Mouse (Mus musculus): ENCODE measurements around the gene Rrnad1. TPM values are rescaled to one million over a fixed set of nuclear protein-coding genes. Genes with fewer than 3 reads are reported as not detected.
A peak's percentile ranks its signal among the peaks of the same experiment; 100 is the strongest.
"Not testable (repeated sequence)": the region's sequence is repeated elsewhere in the genome, so short reads cannot be mapped to it uniquely, and the experiment has no call there.

The Rrnad1 gene
- polyA plus RNA-seq, 1 experiment: 41.0 TPM

DNA sequence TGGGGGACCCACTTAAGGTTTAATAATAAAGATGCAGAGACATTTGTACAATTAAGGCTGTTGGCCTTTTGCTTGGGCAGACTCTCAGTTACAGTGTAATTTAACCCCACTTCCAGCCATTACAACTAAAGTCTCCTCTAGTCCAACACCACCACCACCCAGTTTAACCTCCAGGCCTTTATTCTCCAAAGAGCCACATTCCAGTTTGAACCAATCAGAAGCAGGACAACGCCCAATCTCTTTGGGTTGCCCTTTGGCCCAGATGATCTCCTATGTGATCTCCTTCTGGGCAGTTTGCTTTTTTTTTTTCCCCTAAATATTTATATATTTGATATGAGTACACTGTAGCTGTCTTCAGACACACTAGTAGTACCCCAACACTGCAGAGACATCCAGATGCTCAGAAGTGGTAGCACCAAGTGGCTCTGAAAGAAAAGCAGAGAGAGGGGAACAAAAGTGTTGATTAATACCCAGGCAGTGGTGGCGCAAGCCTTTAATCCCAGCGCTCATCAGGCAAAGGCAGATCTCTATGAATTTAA lies 37.1 kb downstream of the Rrnad1 start:
- no peak for DNase-seq (ENCODE audit: low read depth)

DNA sequence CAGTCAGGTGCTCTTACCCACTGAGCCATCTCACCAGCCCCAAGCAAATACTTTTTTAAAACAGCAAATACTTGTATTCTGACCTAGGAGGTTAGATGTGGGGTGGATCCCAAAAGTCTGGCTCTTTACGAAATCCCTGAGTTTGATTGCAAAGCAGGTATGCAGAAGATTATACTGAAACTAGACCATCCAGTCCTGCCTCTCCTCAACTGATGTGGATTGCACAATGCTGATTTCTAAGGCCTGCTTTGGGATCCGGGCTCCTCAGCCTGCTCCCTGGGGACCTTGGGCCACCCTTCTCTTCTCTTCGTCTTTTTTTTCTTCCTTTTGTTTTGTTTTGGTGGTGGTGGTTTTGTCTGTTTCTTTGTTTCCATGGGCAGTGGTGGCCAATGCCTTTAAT lies 39.0 kb downstream of the Rrnad1 start:
- TF ChIP-seq CTCF (IDR thresholded peaks at IDR 0.05; ENCODE audit: borderline replicate concordance, extremely low read depth, insufficient read depth, insufficient read length): no peak
- no peak for TF ChIP-seq POLR2A (IDR thresholded peaks at IDR 0.05; ENCODE audit: borderline replicate concordance, extremely low read depth, insufficient read depth, insufficient read length, poor library complexity, severe bottlenecking)
- no peak for DNase-seq (ENCODE audit: low read depth)

More for the DNA sequence above, 37.1 kb downstream of the Rrnad1 start:
- TF ChIP-seq CTCF (IDR thresholded peaks at IDR 0.05; ENCODE audit: borderline replicate concordance, extremely low read depth, insufficient read depth, insufficient read length) (no peak), POLR2A (IDR thresholded peaks at IDR 0.05; ENCODE audit: borderline replicate concordance, extremely low read depth, insufficient read depth, insufficient read length, poor library complexity, severe bottlenecking) (no peak)

- not testable (repeated sequence) for DNase-seq (ENCODE audit: low read depth)
Observed at GRCm38 (mm10) chr3:87887400-87887799, 43.1 kb downstream of the Rrnad1 start.

GRCm38 (mm10) chr3:87886416-87886815 lies 44.1 kb downstream of the Rrnad1 start:
- TF ChIP-seq POLR2A (IDR thresholded peaks at IDR 0.05; ENCODE audit: borderline replicate concordance, extremely low read depth, insufficient read depth, insufficient read length, poor library complexity, severe bottlenecking) (no peak), CTCF (IDR thresholded peaks at IDR 0.05; ENCODE audit: borderline replicate concordance, extremely low read depth, insufficient read depth, insufficient read length) (no peak)

DNA sequence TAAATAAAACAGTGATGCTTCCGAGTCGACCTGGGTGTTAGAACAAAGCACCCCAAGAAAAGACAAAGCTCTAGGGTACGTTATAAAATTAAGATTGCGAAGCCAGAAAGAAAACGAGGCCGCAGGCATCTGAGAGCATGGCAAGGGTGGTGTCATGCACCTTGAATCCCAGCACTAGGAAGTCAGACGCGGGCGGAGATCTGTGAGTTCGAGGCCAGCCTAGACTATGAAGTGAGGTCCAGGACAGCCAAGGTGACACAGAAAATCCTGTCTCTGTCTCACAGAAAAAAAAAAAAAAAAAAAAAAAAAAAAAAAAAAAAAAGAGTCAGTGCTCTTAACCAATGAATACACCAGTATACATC lies 44.5 kb downstream of the Rrnad1 start:
- TF ChIP-seq POLR2A (IDR thresholded peaks at IDR 0.05; ENCODE audit: borderline replicate concordance, extremely low read depth, insufficient read depth, insufficient read length, poor library complexity, severe bottlenecking): no peak
- TF ChIP-seq CTCF (IDR thresholded peaks at IDR 0.05; ENCODE audit: borderline replicate concordance, extremely low read depth, insufficient read depth, insufficient read length): no peak
- DNase-seq (ENCODE audit: low read depth): no peak

More at GRCm38 (mm10) chr3:87886416-87886815, 44.1 kb downstream of the Rrnad1 start:
- no peak for DNase-seq (ENCODE audit: low read depth)

GRCm38 (mm10) chr3:87885281-87886003 lies 45.1 kb downstream of the Rrnad1 start, which contains the start of gene Prcc:
TSS of gene Prcc (minus strand) at chr3:87885608.
- peak; percentile 100 for DNase-seq (ENCODE audit: low read depth)
- TF ChIP-seq CTCF (IDR thresholded peaks at IDR 0.05; ENCODE audit: borderline replicate concordance, extremely low read depth, insufficient read depth, insufficient read length) (no peak), POLR2A (IDR thresholded peaks at IDR 0.05; ENCODE audit: borderline replicate concordance, extremely low read depth, insufficient read depth, insufficient read length, poor library complexity, severe bottlenecking) (peak; percentile 34; the same call in 1 of the 2 replicates)

DNA sequence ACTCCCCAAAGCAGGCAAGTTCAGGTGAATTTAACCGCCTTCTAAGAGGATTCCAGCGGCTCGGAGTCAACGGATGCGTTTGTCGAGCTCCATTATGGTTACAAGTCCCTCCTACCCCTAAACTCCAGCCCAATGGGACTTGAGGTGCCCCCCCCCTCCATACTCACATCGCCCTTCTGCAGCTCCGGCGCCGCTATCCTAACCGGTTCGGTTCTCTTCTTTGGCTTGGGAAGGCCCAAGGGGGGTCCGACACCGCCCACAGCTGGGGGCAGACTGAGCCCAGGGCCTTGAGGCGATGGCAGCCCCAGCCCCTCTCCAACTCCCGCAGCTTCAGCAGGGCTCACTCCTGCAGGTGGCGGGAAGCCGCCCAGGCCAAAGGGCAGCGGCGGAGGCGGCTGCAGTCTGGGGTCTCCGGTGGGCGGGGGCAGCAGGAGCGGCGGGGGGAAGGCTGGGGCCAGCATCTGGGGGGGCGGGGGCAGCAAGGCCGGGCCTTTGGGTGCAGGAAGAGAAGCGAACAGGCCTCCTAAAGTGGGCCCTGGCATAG lies 45.7 kb downstream of the Rrnad1 start:
- TF ChIP-seq CTCF (IDR thresholded peaks at IDR 0.05; ENCODE audit: borderline replicate concordance, extremely low read depth, insufficient read depth, insufficient read length) (no peak), POLR2A (IDR thresholded peaks at IDR 0.05; ENCODE audit: borderline replicate concordance, extremely low read depth, insufficient read depth, insufficient read length, poor library complexity, severe bottlenecking) (no peak)

GRCm38 (mm10) chr3:87884291-87884690 lies 46.2 kb downstream of the Rrnad1 start:
- no peak for TF ChIP-seq CTCF (IDR thresholded peaks at IDR 0.05; ENCODE audit: borderline replicate concordance, extremely low read depth, insufficient read depth, insufficient read length)
- no peak for TF ChIP-seq POLR2A (IDR thresholded peaks at IDR 0.05; ENCODE audit: borderline replicate concordance, extremely low read depth, insufficient read depth, insufficient read length, poor library complexity, severe bottlenecking)
- DNase-seq (ENCODE audit: low read depth): peak; percentile 3

More for the DNA sequence above, 45.7 kb downstream of the Rrnad1 start:
- DNase-seq (ENCODE audit: low read depth): peak; percentile 54

DNA sequence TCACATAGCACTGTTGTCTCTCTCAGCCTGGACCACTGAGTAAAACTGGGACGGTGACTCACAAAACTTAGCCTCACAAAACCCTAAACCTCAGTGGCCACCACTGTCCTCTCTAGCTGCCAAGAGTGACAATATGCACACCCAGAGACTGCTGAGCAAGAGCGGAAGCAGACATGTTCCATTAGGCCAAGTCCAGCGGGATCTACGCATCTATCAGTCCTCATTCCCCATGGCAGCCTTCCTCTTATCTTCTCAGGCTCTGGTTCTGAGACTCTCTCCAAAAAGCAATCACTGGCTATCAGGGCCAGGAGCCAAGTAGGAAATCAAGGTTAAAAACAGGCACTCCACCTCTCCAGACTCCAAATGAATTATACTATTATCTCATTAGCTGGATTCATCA lies 52.8 kb downstream of the Rrnad1 start:
- TF ChIP-seq POLR2A (IDR thresholded peaks at IDR 0.05; ENCODE audit: borderline replicate concordance, extremely low read depth, insufficient read depth, insufficient read length, poor library complexity, severe bottlenecking) (no peak), CTCF (IDR thresholded peaks at IDR 0.05; ENCODE audit: borderline replicate concordance, extremely low read depth, insufficient read depth, insufficient read length) (no peak)
- DNase-seq (ENCODE audit: low read depth): no peak

Other genes starting within 250 kb of the Rrnad1 start
- gene Lrrc71, start 182.1 kb downstream of the Rrnad1 start, polyA plus RNA-seq (2012; rRNA removed): 0.34 and 1.0 TPM in 2 replicates
- 1.4 and 3.8 TPM in 2 replicates for gene Ntrk1, start 135.6 kb downstream of the Rrnad1 start, polyA plus RNA-seq (2012; rRNA removed)
- 1.5 and 1.7 TPM in 2 replicates for gene Insrr, start 133.8 kb downstream of the Rrnad1 start, polyA plus RNA-seq (2012; rRNA removed)
- 14.0 and 16.9 TPM in 2 replicates for gene Pear1, start 106.4 kb downstream of the Rrnad1 start, polyA plus RNA-seq (2012; rRNA removed)
- 0.04 TPM in 1 of 2 replicates, not detected in the other for gene Sh2d2a, start 84.0 kb downstream of the Rrnad1 start, polyA plus RNA-seq (2012; rRNA removed)
- 51.3 and 63.9 TPM in 2 replicates for gene Prcc, start 45.1 kb downstream of the Rrnad1 start, polyA plus RNA-seq (2012; rRNA removed)
- 164 and 172 TPM in 2 replicates for gene Hdgf, start 24.4 kb downstream of the Rrnad1 start, polyA plus RNA-seq (2012; rRNA removed)
- 76.1 and 81.0 TPM in 2 replicates for gene Mrpl24, start 11.2 kb downstream of the Rrnad1 start, polyA plus RNA-seq (2012; rRNA removed)
- 29.2 and 29.4 TPM in 2 replicates for gene Isg20l2, start 403 bp downstream of the Rrnad1 start, polyA plus RNA-seq (2012; rRNA removed)
- 20.0 and 33.4 TPM in 2 replicates for gene Crabp2, start 17.9 kb upstream of the Rrnad1 start, polyA plus RNA-seq (2012; rRNA removed)
- gene Nes, start 40.4 kb upstream of the Rrnad1 start, polyA plus RNA-seq (2012; rRNA removed): 29.1 and 44.3 TPM in 2 replicates
- gene Bcan, start 69.5 kb upstream of the Rrnad1 start, polyA plus RNA-seq (2012; rRNA removed): 56.8 and 62.0 TPM in 2 replicates
- gene Hapln2, start 96.9 kb upstream of the Rrnad1 start, polyA plus RNA-seq (2012; rRNA removed): 0.68 and 1.6 TPM in 2 replicates
- gene Gpatch4, start 112.4 kb upstream of the Rrnad1 start, polyA plus RNA-seq (2012; rRNA removed): 8.3 and 15.6 TPM in 2 replicates
- 87.8 and 101 TPM in 2 replicates for gene Naxe, start 127.8 kb upstream of the Rrnad1 start, polyA plus RNA-seq (2012; rRNA removed)
- not detected in 2 replicates for gene Ttc24, start 147.6 kb upstream of the Rrnad1 start, polyA plus RNA-seq (2012; rRNA removed)
- 10.1 and 17.2 TPM in 2 replicates for gene Iqgap3, start 151.3 kb upstream of the Rrnad1 start, polyA plus RNA-seq (2012; rRNA removed)
- gene Mef2d, start 211.7 kb upstream of the Rrnad1 start, polyA plus RNA-seq (2012; rRNA removed): 46.2 and 54.8 TPM in 2 replicates

All from brain, embryonic 14.5 days (tissue).